Mouse (Mus musculus) monocyte, adult 2 months (primary cell): ENCODE results near the gene Dimt1.
A peak's percentile ranks its signal among the peaks of the same experiment; 100 is the strongest.
"Not testable (repeated sequence)": the region's sequence is repeated elsewhere in the genome, so short reads cannot be mapped to it uniquely, and the experiment has no call there.

Experiments
- DNase-seq, 2 experiments: peaks; one replicate each; pipeline ENCODE4 v3.0.0; 2022; ENCODE audit warnings: low spot score in 2 of 2, low read depth in 1 of 2

Dimt1 gene

GRCm38 (mm10) chr13:106946594-106947540 lies at the start of gene Dimt1:
Gene Dimt1 (plus strand): TSS chr13:106947127.
- DNase-seq = peak; percentile 89 to 90

GRCm38 (mm10) chr13:106904637-106905036 lies 42.3 kb upstream of the Dimt1 start:
- DNase-seq = no peak

GRCm38 (mm10) chr13:106905154-106905553 lies 41.8 kb upstream of the Dimt1 start:
- DNase-seq = not testable (repeated sequence)

GRCm38 (mm10) chr13:106907273-106907672 lies 39.7 kb upstream of the Dimt1 start:
- DNase-seq = no peak

- DNase-seq = no peak
Measured at GRCm38 (mm10) chr13:106910096-106910495, 36.8 kb upstream of the Dimt1 start.

GRCm38 (mm10) chr13:106913125-106913736 lies 33.7 kb upstream of the Dimt1 start:
- no peak for DNase-seq

- no peak for DNase-seq
Measured at GRCm38 (mm10) chr13:106918322-106919050, 28.4 kb upstream of the Dimt1 start.

GRCm38 (mm10) chr13:106925921-106926320 lies 21.0 kb upstream of the Dimt1 start:
- not testable (repeated sequence) for DNase-seq

- no peak for DNase-seq
Measured at GRCm38 (mm10) chr13:106928296-106928695, 18.6 kb upstream of the Dimt1 start.

GRCm38 (mm10) chr13:106929201-106929600 lies 17.7 kb upstream of the Dimt1 start:
- no peak for DNase-seq

- no peak for DNase-seq
Measured at GRCm38 (mm10) chr13:106935871-106936255, 11.1 kb upstream of the Dimt1 start.

GRCm38 (mm10) chr13:106936256-106937137 lies 10.4 kb upstream of the Dimt1 start, which contains the start of gene Ipo11:
Gene Ipo11 (minus strand): TSS chr13:106936958.
- peak; percentile 68 to 79 for DNase-seq

- DNase-seq = no peak
Measured at GRCm38 (mm10) chr13:106937138-106937472, 9.8 kb upstream of the Dimt1 start.

- no peak for DNase-seq
Measured at GRCm38 (mm10) chr13:106941211-106941976, 5.5 kb upstream of the Dimt1 start.

- no peak for DNase-seq
Measured at GRCm38 (mm10) chr13:106942721-106943120, 4.2 kb upstream of the Dimt1 start.

- no peak for DNase-seq
Measured at GRCm38 (mm10) chr13:106945518-106945917, 1.4 kb upstream of the Dimt1 start.

- no peak for DNase-seq
Measured at GRCm38 (mm10) chr13:106947583-106947982, 656 bp downstream of the Dimt1 start.

GRCm38 (mm10) chr13:106954880-106955279 lies 8.0 kb downstream of the Dimt1 start:
- no peak for DNase-seq

GRCm38 (mm10) chr13:106957554-106957953 lies 10.6 kb downstream of the Dimt1 start:
- DNase-seq = no peak

- no peak for DNase-seq
Measured at GRCm38 (mm10) chr13:106958286-106958685, 11.4 kb downstream of the Dimt1 start.
